Mouse (Mus musculus) forebrain, embryonic 14.5 days (tissue): ENCODE results near the gene Jak2. TPM values are rescaled to one million over a fixed set of nuclear protein-coding genes. Genes with fewer than 3 reads are reported as not detected.

Experiments
- ATAC-seq: fragments of 200-750 bp; cut with Nextera tagmentation; 2 replicates; pipeline ENCODE4 v1.8.0; 2017; ENCODE audit warnings: mild to moderate bottlenecking, moderate library complexity
- DNase-seq: peaks from one replicate; pipeline ENCODE4 v3.0.0-alpha.2; 2015; ENCODE audit warnings: low spot score
- H3K27ac ChIP-seq: fragments of 300-500 bp; sonication (generic); 2 replicates; pipeline ENCODE4 v1.5.1; 2014; ENCODE audit warnings: low read depth, mild to moderate bottlenecking, control low read depth, low read length, moderate library complexity
- H3K27me3 ChIP-seq: fragments of 300-500 bp; sonication (generic); replicated peaks from 2 replicates; pipeline ENCODE4 v1.6.1; 2014; ENCODE audit warnings: low read length, control low read depth, mixed read lengths; ENCODE audit not compliant: control insufficient read depth, insufficient read depth
- H3K36me3 ChIP-seq: fragments of 300-500 bp; sonication (generic); 2 replicates; pipeline ENCODE4 v1.6.1; 2014; ENCODE audit warnings: low read length, control low read depth; ENCODE audit not compliant: control insufficient read depth, insufficient read depth
- H3K4me1 ChIP-seq: fragments of 300-500 bp; sonication (generic); 2 replicates; pipeline ENCODE4 v1.6.1; 2014; ENCODE audit warnings: antibody characterized with exemption, low read length, control low read depth; ENCODE audit not compliant: control insufficient read depth, insufficient read depth
- H3K4me2 ChIP-seq: fragments of 300-500 bp; sonication (generic); 2 replicates; pipeline ENCODE4 v1.6.1; 2014; ENCODE audit warnings: mild to moderate bottlenecking, control low read depth, low read length
- H3K4me3 ChIP-seq: fragments of 300-500 bp; sonication (generic); 2 replicates; pipeline ENCODE4 v1.5.1; 2014; ENCODE audit warnings: low read depth, low read length, control low read depth
- H3K9ac ChIP-seq: fragments of 300-500 bp; sonication (generic); 2 replicates; pipeline ENCODE4 v1.6.1; 2014; ENCODE audit warnings: mild to moderate bottlenecking, low read length, control low read depth, moderate library complexity
- H3K9me3 ChIP-seq: fragments of 300-500 bp; sonication (generic); replicated peaks from 2 replicates; pipeline ENCODE4 v1.6.1; 2016; ENCODE audit warnings: low read length, control low read depth, mixed read lengths; ENCODE audit not compliant: control insufficient read depth
- WGBS: fragments of 180-500 bp; shearing (Covaris S2); extraction: QIAGEN DNeasy Blood & Tissue Kit; methylation state at CpG from one replicate; pipeline ENCODE4 v1.1.7; 2014; 5-methylcytosine and 5-hydroxymethylcytosine counted together
- polyA plus RNA-seq: library from polyadenylated mRNA; unstranded; fragments of >200 nt; fragmentation: Nextera tagmentation; extraction: Ambion mirVana; gene quantifications from 2 replicates; pipeline ENCODE4 v1.2.1, GENCODE M21; 2014

Gene Jak2
- polyA plus RNA-seq, 1 experiment from 2014 or later: 15.6 TPM

DNA sequence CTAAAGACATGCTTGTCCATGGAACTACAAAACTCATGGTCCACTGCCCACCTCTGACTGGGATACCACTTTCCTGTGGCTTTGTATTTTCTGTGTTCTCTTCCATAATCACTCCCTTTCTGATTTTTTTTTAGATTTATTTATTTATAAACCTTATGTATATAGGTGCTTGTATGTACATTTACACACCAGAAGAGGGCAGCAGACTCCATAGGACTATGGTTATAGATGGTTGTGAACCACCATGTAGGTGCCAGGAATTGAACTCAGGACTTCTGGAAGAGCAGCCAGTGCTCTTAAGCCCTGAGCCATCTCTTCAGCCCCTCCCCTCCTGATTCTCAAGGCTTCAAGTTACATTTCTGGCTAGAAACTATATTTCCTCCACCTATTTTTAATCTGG is 57.2 kb downstream of the Jak2 start:
- Histone ChIP-seq H3K27me3 (no peaks in the 10 kb centered on the region), H3K4me1 (no peaks in the 10 kb centered on the region), H3K36me3 (peaks cover 35% of the 10 kb centered on the region), H3K27ac (no peak overlapping the region), H3K4me3 (no peak overlapping the region), H3K4me2 (no peak overlapping the region), H3K9ac (no peak overlapping the region), H3K9me3 (no peaks in the 10 kb centered on the region)
- no peak for ATAC-seq
- no peak for DNase-seq

DNA sequence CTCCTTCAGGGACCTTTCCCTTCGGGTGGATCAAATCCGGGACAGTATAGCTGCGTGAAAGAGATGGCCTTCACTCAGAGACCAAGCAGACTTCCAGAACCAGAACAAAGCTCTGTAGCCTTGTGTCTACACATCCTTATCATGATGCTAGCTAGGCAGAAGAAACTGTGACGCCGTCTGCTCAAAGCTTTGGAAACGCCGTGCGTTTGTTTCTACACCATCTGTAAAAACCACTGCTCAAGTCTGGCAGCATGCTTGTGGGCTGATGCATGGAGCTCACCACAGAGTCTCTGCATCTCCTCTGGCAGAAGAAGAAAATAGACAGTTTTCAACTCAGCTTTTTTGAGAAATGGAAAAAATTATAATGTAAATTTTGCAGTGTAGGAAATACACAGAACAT is 60.2 kb downstream of the Jak2 start:
- no peak overlapping the region for H3K4me3 ChIP-seq
- H3K9ac ChIP-seq: no peak overlapping the region
- H3K9me3 ChIP-seq: peaks cover 7% of the 10 kb centered on the region; the same call in 1 of the 2 replicates
- ATAC-seq: no peak
- no peak for DNase-seq
- H3K4me1 ChIP-seq: no peaks in the 10 kb centered on the region
- H3K27me3 ChIP-seq: no peaks in the 10 kb centered on the region
- 86% methylated on average over 8 of the region's 8 CpGs for WGBS
- H3K4me2 ChIP-seq: no peak overlapping the region
- no peak overlapping the region for H3K27ac ChIP-seq
- peaks cover 30% of the 10 kb centered on the region for H3K36me3 ChIP-seq

DNA sequence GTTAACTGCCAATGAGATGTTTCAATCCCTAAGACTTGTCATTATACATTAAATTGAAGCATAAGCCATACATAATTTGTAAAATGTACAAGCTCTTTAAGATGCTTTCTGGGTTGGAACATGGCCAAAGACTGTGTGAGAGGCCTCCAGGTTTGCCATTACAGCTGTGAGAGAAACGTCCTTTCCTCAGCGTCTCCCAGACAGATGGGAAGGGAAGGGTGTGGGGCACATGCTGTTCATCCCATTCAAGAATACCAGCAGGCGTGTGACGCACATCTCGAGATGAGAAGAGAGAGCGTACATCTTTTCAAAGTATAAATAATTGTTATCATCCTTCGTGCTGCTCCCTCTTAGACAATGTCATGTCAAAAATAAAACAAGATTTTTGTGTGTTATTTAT is 61.0 kb downstream of the Jak2 start:
- WGBS: 44% methylated on average over 7 of the region's 7 CpGs
- ATAC-seq (0 out of 2 replicates have a peak, but pooled peaks have one; percentile 57), DNase-seq (peak; percentile 68)
- H3K9ac ChIP-seq: no peak overlapping the region
- no peaks in the 10 kb centered on the region for H3K4me1 ChIP-seq
- H3K27ac ChIP-seq: no peak overlapping the region
- peaks cover 30% of the 10 kb centered on the region for H3K36me3 ChIP-seq
- H3K4me3 ChIP-seq: no peak overlapping the region
- H3K27me3 ChIP-seq: no peaks in the 10 kb centered on the region
- no peak overlapping the region for H3K4me2 ChIP-seq
- H3K9me3 ChIP-seq: peaks cover 7% of the 10 kb centered on the region; the same call in 1 of the 2 replicates

DNA sequence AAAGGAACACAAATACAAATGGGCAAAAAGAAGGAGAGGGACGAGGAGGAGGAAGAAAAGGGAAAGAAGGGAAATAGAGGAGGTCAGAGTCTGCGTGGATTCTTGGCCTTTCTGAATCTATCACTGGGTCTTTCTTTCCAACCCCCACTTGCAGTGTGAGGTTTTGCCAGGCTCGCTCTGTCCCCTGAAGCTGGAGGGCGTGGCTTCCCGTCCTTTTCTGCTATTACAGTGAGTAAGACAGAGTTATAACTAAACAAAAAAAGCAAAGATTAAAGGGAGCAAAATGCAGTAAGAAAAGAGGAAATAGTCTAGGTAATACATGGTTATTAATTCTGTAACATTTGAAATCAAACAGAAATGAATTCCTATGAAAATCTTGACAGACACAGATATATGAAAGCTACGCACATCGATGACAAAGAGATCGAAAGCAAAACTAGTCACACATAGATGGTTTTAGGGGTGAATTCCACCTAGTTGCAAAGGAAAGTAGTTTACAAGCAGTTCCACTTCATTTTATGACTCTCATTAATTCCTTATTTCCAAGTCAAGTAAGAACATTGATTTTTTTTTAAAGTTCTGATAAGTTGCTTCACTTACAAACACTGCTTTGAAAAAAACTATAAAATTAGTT is 71.9 kb downstream of the Jak2 start:
- H3K9ac ChIP-seq: no peak overlapping the region
- DNase-seq (no peak), ATAC-seq (no peak)
- no peak overlapping the region for H3K4me3 ChIP-seq
- H3K9me3 ChIP-seq: no peaks in the 10 kb centered on the region
- no peaks in the 10 kb centered on the region for H3K36me3 ChIP-seq
- H3K27me3 ChIP-seq: no peaks in the 10 kb centered on the region
- no peak overlapping the region for H3K27ac ChIP-seq
- no peak overlapping the region for H3K4me2 ChIP-seq
- 76% methylated on average over 8 of the region's 8 CpGs for WGBS
- no peaks in the 10 kb centered on the region for H3K4me1 ChIP-seq

DNA sequence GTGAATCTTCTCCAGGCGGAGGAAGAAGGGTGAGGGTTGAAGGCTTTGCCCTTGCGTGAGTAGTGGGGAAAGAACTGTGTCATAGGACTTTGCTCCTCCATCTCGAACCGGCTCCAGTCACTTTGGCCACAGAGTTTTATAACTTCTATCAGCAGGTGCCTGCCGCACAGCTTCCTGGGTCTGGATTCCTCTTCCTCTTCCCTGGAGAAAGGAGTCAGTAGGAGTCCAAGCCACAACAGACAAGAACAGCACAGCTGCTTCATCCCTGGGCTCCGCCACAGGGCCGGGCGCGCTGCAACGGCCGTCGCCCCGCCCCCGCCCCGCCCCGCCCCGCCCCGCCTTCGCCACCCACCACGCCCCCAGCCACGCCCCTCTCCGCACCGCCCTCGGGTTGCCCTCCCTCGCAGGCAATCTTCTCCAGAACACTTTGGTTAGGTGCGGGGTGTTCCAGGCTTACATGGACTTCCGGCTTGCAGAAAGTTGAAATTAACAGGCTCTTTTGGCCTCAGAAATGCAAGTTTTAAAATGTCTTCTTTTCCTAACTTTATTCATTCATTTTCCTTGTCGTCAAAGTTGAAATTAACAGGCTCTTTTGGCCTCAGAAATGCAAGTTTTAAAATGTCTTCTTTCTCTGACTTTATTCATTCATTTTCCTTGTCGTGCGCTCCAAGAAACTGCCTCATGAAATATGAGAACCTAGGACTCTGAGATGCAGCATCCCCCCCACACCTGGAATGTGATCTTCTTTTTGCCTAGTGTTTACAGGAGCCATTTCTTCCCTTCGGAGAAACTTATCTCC is 73.6 kb downstream of the Jak2 start, which contains the start of gene Insl6:
Gene Insl6, minus strand, starts transcription at position 304 of the 799 bp plus-strand sequence.
- ATAC-seq (peak; percentile 92), DNase-seq (peak; percentile 53)
- Histone ChIP-seq H3K27ac (no peak within 1 kb of the TSS), H3K9me3 (no peaks in the 10 kb centered on the region), H3K9ac (no peak within 1 kb of the TSS; the same call in 1 of the 2 replicates), H3K4me3 (peak within 1 kb of the TSS; percentile 22), H3K4me2 (peak within 1 kb of the TSS; percentile 52), H3K4me1 (no peaks in the 10 kb centered on the region), H3K27me3 (no peaks in the 10 kb centered on the region), H3K36me3 (no peaks in the 10 kb centered on the region)
- WGBS: 5% methylated on average over 31 of the region's 31 CpGs

DNA sequence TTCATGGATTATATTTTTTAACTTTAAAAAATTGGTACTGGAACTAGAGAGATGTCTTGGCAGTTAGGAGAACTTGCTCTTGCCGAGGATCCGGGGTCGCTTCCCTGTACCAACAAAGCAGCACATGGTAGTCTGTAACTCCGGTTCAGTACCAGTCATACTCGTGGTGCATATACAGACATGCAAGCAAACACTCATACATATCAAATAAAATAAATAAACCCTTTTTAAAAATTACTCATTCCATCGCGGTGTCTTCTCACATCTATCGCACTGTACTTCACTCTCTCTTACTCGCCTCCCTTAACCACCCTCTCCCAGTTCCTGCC is 74.2 kb downstream of the Jak2 start:
- Histone ChIP-seq H3K9me3 (no peaks in the 10 kb centered on the region), H3K36me3 (no peaks in the 10 kb centered on the region), H3K4me1 (no peaks in the 10 kb centered on the region), H3K27ac (no peak overlapping the region), H3K4me2 (peak overlapping the region; percentile 52; the same call in 1 of the 2 replicates), H3K9ac (no peak overlapping the region), H3K27me3 (no peaks in the 10 kb centered on the region), H3K4me3 (no peak overlapping the region)
- no peak for ATAC-seq
- DNase-seq: no peak
- WGBS: 73% methylated on average over 9 of the region's 9 CpGs

DNA sequence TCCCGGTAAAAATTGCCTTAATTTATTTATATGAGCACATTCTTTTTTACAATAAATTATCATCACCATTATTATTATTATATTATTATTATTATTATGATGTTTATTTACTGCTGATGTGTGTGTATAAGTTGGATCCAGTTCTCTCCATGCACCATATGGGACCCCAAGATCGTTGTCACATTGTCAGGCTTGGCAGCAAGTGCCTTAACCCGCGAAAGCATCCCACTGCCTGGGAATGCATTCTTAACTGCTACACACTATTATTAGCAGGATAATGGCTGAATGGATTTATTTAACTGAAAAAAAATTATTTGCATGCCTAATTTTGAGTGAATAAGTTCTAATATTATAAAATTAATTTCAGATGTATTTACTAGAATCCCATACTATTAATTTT is 74.8 kb downstream of the Jak2 start:
- Histone ChIP-seq H3K27ac (no peak overlapping the region), H3K36me3 (no peaks in the 10 kb centered on the region), H3K9ac (no peak overlapping the region), H3K4me2 (no peak overlapping the region), H3K9me3 (no peaks in the 10 kb centered on the region), H3K4me3 (no peak overlapping the region), H3K4me1 (no peaks in the 10 kb centered on the region), H3K27me3 (no peaks in the 10 kb centered on the region)
- peak; percentile 33 for DNase-seq
- WGBS: 76% methylated on average over 4 of the region's 4 CpGs
- ATAC-seq: no peak

DNA sequence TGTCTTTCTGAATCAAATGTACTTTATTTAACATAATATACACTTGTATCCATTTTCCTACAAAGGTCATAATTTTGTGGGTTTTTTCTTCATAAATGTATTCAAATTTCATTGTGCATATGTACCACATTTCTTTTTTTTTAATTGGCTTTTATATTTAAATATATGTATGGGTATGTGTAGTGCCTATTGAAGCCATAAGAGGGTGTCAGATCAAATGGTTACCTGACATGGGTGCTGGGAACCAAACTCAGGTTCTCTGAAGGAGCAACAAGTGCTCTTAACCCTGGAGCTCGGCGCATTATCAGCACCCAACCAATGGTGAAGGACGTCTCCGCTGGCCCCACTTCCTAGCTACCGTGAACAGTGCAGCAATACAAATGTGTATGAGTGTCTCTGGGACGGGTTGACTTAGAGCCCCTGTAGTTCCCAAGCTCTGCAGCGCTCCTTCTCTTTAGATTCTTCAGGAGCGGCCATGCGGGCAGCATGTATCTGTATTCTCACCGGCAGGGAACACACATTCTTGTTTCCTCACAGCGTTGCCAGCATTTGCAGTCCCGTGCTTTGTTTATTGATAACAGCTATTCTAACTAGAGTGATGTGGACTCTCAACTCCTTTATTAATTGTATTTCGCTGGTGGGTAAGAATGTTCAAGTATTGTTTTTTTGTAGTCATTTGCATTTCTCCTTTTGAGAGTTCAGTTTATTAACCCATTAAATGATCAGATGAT is 75.4 kb downstream of the Jak2 start:
- no peaks in the 10 kb centered on the region for H3K36me3 ChIP-seq
- no peak for DNase-seq
- ATAC-seq: no peak
- H3K9me3 ChIP-seq: no peaks in the 10 kb centered on the region
- H3K4me3 ChIP-seq: no peak overlapping the region
- no peak overlapping the region for H3K27ac ChIP-seq
- no peaks in the 10 kb centered on the region for H3K27me3 ChIP-seq
- no peak overlapping the region for H3K9ac ChIP-seq
- H3K4me2 ChIP-seq: no peak overlapping the region
- no peaks in the 10 kb centered on the region for H3K4me1 ChIP-seq
- WGBS: 74% methylated on average over 13 of the region's 13 CpGs
